Mouse (Mus musculus) NIH3T3 (cell line): ENCODE results near the gene Stk40.
"Not testable (repeated sequence)": the region's sequence is repeated elsewhere in the genome, so short reads cannot be mapped to it uniquely, and the experiment has no call there.

Source experiments
- DNase-seq: peaks from one replicate; pipeline ENCODE4 v3.0.0-alpha.2; 2012; ENCODE audit warnings: low read depth

Stk40 gene

DNA sequence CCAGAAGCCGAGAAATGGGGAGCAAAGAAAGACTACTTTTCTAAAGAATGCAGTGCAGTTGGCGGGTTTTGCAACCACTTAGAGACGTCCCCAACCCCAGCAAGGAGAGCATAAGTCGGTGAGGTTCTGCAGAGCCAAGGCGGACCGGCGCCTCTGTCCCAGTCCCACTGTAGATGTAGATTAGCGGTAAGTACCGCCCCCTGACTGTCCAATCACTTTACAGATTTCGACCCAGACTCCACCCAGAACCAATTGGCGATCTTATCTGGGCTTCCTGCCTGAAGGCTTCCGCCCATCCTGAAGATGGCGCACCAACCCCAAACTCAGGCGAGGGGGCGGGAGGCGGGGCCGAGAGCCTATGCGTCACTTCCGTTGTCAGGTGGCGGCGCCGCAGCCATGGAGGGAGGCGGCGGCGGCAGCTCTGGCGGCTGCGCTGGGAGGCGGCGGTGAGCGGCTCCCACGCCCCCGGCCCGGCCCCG, at the start of gene Stk40:
Stk40 (plus strand) TSS at position 368 of the 479 bp plus-strand sequence.
- DNase-seq: peak; percentile 100

DNA sequence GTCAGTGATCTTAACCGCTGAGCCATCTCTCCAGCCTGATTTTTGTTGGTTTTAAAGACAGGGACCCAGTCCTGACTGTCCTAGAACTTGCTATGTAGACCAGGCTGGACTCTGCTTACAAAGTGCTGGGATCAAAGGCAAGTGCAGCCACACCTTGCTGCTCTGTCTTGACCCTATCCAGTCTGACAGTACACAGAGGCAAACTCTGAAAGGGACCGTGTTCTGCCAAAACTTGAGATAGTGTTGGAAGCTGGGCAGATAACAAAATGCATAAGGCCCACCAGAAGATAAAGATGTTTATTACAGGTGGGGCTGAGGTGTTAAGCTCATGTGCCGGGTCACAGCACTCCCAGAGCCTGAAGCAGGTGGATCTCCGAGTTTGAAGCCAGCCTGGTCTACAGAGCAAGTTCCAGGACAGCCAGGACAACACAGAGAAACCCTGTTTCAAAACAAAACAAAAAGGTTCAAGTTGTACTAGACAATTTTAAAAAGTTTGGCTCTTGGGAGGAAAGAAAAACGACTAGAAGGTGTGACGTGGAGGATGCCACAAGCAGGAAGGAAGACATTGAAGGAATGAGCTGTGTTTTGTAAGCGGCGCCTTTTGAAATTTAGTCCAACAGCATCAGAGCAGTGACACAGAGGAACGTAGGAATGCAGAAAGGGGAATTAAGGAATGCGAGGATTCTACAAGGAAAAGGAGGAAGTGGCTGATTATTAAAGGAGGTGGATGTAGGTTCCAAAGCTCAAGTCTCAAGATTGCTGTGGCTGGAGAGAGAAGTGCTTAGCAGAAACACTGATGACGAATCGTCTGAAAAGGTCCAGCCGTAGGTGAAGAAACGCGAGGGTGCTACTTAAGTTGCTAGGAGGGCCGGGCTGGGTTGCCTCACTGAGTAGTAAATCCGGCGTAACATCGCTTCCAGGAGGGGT, 46.3 kb upstream of the Stk40 start:
- peak; percentile 42 for DNase-seq

- DNase-seq: peak; percentile 97
Observed at GRCm38 (mm10) chr4:126058134-126058996, 45.4 kb upstream of the Stk40 start, which contains the start of gene Oscp1. Gene Oscp1 (plus strand): TSS chr4:126058565.

- DNase-seq: no peak
Observed at GRCm38 (mm10) chr4:126058997-126059362, 44.8 kb upstream of the Stk40 start.

- DNase-seq: peak; percentile 79
Observed at GRCm38 (mm10) chr4:126062856-126063255, 40.9 kb upstream of the Stk40 start.

- DNase-seq: no peak
Observed at GRCm38 (mm10) chr4:126065241-126065640, 38.5 kb upstream of the Stk40 start.

GRCm38 (mm10) chr4:126067401-126068077, 36.2 kb upstream of the Stk40 start:
- peak; percentile 64 for DNase-seq

DNA sequence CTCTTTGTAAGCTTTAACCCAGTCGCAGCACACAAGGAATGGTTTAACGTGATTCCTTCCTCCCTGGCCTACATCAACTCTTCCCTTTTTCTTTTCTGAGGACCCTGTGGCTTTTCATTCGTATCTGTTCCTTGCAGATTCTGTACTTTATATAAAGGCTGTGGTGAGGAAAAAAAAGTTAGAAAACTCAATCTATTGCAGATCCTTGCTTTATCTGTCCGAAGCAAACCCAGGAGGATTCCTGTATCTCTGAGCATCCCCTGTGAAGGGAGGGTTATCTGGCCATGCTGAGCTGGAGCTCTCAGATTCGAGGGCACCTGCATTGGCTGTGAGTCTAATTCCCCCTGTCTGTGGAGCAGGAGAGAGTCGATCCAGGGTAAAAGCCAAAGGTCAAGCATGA, 34.9 kb upstream of the Stk40 start:
- DNase-seq: no peak

GRCm38 (mm10) chr4:126077833-126078232, 25.9 kb upstream of the Stk40 start:
- DNase-seq: no peak

DNA sequence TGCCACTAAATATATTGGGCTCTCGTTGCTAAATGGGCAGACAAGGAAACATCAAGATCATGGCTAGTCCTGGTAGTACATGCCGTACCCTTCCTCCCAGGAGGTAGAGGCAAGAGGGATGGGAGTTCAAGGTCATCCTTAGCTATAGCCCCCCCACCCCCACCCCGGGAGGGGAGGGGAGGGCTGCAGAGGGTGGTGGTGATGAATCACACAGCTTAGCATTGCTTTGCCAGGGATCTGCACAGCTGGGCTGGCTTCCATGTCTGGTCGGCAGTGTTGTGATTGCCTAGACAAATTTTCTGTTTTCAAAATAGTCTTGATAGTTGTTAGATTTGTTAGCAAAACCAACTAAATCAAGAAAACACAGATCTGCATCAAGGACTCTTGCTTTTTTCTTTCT, 24.5 kb upstream of the Stk40 start:
- DNase-seq: peak; percentile 80

- no peak for DNase-seq
Observed at GRCm38 (mm10) chr4:126081601-126082000, 22.2 kb upstream of the Stk40 start.

DNA sequence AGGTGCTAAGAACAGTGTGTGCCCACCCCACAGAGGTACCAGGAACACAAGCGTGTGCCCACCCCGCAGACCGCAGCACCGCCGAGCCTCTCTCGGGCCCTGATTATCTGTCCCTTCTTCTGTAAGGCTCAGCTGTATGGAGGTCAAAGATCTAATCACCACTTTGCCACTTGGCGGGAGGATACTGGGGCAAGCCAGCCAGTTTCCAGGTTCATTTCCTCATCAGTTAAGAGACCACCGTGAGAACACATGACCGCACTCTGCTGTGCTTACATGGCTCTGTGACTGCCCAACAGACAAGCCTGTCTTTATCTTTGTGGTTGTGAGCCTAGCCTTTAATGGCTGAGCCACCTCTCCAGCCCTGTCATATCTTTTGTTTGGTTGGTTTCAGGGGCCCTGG, 20.7 kb upstream of the Stk40 start:
- no peak for DNase-seq

DNA sequence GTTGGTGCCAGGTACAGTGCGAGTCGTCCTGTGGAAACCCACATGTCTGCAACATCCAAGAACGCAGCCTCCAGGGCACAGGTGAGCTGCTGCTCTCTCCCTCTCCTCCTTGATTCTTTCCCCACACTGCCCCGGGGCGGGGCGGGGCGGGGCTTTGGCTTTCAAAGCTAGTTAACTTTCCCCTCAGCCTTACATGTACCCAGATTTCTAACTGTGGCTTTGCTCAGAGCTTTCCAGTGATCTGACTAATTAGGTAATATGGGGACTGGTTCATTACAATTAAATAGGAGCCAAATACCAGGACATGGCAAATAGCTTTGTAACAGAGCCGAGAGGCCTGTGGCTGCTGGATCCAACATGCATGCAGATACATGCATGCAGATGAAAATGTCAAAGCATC, 19.4 kb upstream of the Stk40 start:
- no peak for DNase-seq

DNA sequence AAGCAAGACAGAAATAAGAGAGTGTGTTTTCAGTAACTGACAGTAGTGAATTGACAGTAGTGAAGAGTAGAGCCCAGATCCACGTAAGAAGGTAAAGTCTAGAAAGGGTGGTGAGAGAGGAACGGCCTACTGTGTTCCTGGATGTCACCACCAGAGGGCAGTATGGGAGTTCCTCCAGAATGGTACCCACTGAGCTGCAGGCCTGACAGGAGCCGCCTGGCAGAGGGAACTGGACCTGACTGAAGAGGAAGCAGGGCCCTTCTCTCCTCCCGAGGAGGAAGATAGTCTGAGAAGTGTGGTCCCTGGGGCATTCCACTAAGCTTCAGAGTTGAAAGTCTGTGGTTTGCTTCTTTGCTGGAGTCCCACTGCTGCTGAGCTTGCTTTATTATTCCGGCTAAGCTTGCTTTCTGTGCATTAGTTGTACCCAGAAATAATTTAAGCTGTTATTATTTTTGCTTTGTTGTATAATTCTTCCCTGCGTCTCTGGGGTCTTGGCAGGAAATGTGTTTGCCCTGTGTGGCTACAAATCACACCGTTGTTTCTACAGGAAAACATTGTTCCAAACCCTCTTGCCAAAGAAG, 17.7 kb upstream of the Stk40 start:
- peak; percentile 95 for DNase-seq

GRCm38 (mm10) chr4:126090101-126090847, 13.5 kb upstream of the Stk40 start:
- no peak for DNase-seq

- DNase-seq: no peak
Observed at GRCm38 (mm10) chr4:126090848-126091124, 13.0 kb upstream of the Stk40 start.

DNA sequence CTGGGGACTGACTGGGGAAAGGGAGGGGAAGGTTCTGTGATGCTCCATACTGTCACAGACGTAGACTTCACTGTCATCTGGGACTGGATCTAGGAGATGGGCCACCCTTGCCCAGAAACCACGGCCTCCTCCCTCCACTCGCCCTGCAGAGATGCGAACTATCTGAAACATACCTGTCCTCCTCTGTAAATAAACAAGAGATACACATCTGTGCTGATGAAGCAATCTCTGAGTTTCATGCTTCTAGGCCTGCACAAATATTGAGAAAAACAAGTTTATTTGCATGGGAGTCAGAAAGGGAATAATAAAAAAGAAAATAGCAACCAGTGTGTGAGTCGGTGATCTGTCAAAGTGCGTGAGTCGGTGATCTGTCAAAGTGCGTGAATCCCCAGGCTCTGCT, 11.9 kb upstream of the Stk40 start:
- no peak for DNase-seq

GRCm38 (mm10) chr4:126095622-126096430, 7.9 kb upstream of the Stk40 start:
- DNase-seq: not testable (repeated sequence)

DNA sequence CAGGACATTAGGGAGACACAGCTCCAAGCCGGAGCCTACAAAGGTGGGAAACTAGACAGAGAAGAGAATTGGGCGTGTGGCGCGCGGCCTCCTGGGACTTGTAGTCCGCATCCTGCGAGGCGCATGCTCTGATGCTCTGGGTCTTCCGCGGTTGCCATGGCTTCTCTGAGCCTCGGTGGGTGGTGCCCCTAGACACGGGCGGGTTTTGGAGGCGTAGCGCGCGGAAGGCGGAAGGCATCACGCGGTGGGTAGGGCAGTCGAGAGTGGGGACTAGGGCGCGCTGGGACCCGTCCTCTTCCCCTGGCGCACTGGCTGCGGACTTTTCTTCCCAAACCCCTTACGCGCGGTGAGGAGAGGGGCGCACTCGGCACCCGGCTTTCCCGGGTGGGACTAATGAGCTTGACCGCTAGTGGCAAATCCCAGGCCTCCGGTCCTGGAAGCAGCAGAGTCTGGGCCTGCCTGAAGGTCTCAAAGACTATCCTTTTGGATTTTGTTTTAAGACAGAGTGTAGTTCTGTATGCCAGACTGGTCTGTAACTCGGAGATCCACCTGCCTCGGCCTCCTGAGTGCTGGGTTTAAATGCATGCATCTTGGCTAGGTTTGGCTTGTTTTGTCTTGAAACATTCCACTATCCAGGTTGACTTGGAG, 7.2 kb upstream of the Stk40 start, which contains the start of gene Lsm10:
Lsm10 (plus strand) TSS at position 160 of the 648 bp plus-strand sequence.
- peak; percentile 99 for DNase-seq
